Mouse (Mus musculus) heart, embryonic 16.5 days (tissue): ENCODE results near the gene Prkd2. TPM values are rescaled to one million over a fixed set of nuclear protein-coding genes. Genes with fewer than 3 reads are reported as not detected.
A peak's percentile ranks its signal among the peaks of the same experiment; 100 is the strongest.

Source experiments
- ATAC-seq: fragments of 200-750 bp; cut with Nextera tagmentation; replicated peaks from 2 replicates; pipeline ENCODE4 v1.8.0; 2017; ENCODE audit warnings: moderate number of reproducible peaks; ENCODE audit not compliant: insufficient read depth, low FRiP score; ENCODE audit errors: extremely low read depth
- H3K27ac ChIP-seq: fragments of 300-500 bp; sonication (generic); 2 replicates; pipeline ENCODE4 v1.5.1; 2014; ENCODE audit warnings: mild to moderate bottlenecking, low read length, control low read depth, moderate library complexity
- H3K27me3 ChIP-seq: fragments of 300-500 bp; sonication (generic); 2 replicates; pipeline ENCODE4 v1.6.1; 2014; ENCODE audit warnings: low read length, mixed read lengths; ENCODE audit not compliant: control insufficient read depth, insufficient read depth
- H3K36me3 ChIP-seq: fragments of 300-500 bp; sonication (generic); 2 replicates; pipeline ENCODE4 v1.6.1; 2014; ENCODE audit not compliant: control insufficient read depth, insufficient read depth
- H3K4me1 ChIP-seq: fragments of 300-500 bp; sonication (generic); 2 replicates; pipeline ENCODE4 v1.6.1; 2014; ENCODE audit warnings: low read length, mixed read lengths; ENCODE audit not compliant: control insufficient read depth, insufficient read depth
- H3K4me2 ChIP-seq: fragments of 300-500 bp; sonication (generic); 2 replicates; pipeline ENCODE4 v1.6.1; 2014; ENCODE audit warnings: low read depth, mild to moderate bottlenecking, control low read depth, low read length
- H3K4me3 ChIP-seq: fragments of 300-500 bp; sonication (generic); 2 replicates; pipeline ENCODE4 v1.5.1; 2014; ENCODE audit warnings: mild to moderate bottlenecking, control low read depth, low read length
- H3K9ac ChIP-seq: fragments of 300-500 bp; sonication (generic); 2 replicates; pipeline ENCODE4 v1.6.1; 2014; ENCODE audit warnings: low read length, control low read depth
- H3K9me3 ChIP-seq: fragments of 300-500 bp; sonication (generic); replicated peaks from 2 replicates; pipeline ENCODE4 v1.6.1; 2016; ENCODE audit warnings: low read length; ENCODE audit not compliant: control insufficient read depth
- WGBS: fragments of 180-500 bp; shearing (Covaris S2); extraction: QIAGEN DNeasy Blood & Tissue Kit; methylation state at CpG from one replicate; pipeline ENCODE4 v1.1.7; 2014; 5-methylcytosine and 5-hydroxymethylcytosine counted together
- polyA plus RNA-seq: library from polyadenylated mRNA; unstranded; fragments of >200 nt; fragmentation: Nextera tagmentation; extraction: Ambion mirVana; gene quantifications from 2 replicates; pipeline ENCODE4 v1.2.1, GENCODE M21; 2015

The Prkd2 gene
- polyA plus RNA-seq, 1 experiment from 2014 or later = 15.4 TPM

- H3K4me1 ChIP-seq = peaks cover 9% of the 10 kb centered on the region
- no peaks in the 10 kb centered on the region for H3K27me3 ChIP-seq
- no peak overlapping the region for H3K4me3 ChIP-seq
- H3K27ac ChIP-seq = no peak overlapping the region
- 88% methylated on average over 6 of the region's 6 CpGs for WGBS
- no peak overlapping the region for H3K4me2 ChIP-seq
- no peaks in the 10 kb centered on the region for H3K9me3 ChIP-seq
- peaks cover 43% of the 10 kb centered on the region for H3K36me3 ChIP-seq
- no peak overlapping the region for H3K9ac ChIP-seq
- ATAC-seq = no peak
These were observed 3.8 kb upstream of the Prkd2 start for GRCm38 (mm10) chr7:16838804-16839426.

GRCm38 (mm10) chr7:16839427-16840108 is 3.1 kb upstream of the Prkd2 start:
- H3K4me2 ChIP-seq = no peak overlapping the region
- H3K9ac ChIP-seq = no peak overlapping the region
- H3K27ac ChIP-seq = no peak overlapping the region
- H3K4me1 ChIP-seq = peaks cover 15% of the 10 kb centered on the region
- H3K9me3 ChIP-seq = no peaks in the 10 kb centered on the region
- no peak for ATAC-seq
- 95% methylated on average over 12 of the region's 12 CpGs for WGBS
- H3K4me3 ChIP-seq = no peak overlapping the region
- H3K36me3 ChIP-seq = peaks cover 37% of the 10 kb centered on the region
- no peaks in the 10 kb centered on the region for H3K27me3 ChIP-seq

GRCm38 (mm10) chr7:16840109-16840491 is 2.6 kb upstream of the Prkd2 start:
- 76% methylated on average over 2 of the region's 2 CpGs for WGBS
- no peaks in the 10 kb centered on the region for H3K9me3 ChIP-seq
- no peak overlapping the region for H3K9ac ChIP-seq
- H3K27ac ChIP-seq = no peak overlapping the region
- peaks cover 18% of the 10 kb centered on the region for H3K4me1 ChIP-seq
- no peak for ATAC-seq
- H3K4me2 ChIP-seq = no peak overlapping the region
- peaks cover 31% of the 10 kb centered on the region for H3K36me3 ChIP-seq
- no peak overlapping the region for H3K4me3 ChIP-seq
- no peaks in the 10 kb centered on the region for H3K27me3 ChIP-seq

GRCm38 (mm10) chr7:16841078-16841477 is 1.6 kb upstream of the Prkd2 start:
- H3K9ac ChIP-seq = no peak overlapping the region; the same call in 1 of the 2 replicates
- no peaks in the 10 kb centered on the region for H3K9me3 ChIP-seq
- H3K36me3 ChIP-seq = peaks cover 31% of the 10 kb centered on the region
- ATAC-seq = no peak
- no peak overlapping the region for H3K4me2 ChIP-seq
- peak overlapping the region; percentile 92 for H3K27ac ChIP-seq
- 76% methylated on average over 4 of the region's 4 CpGs for WGBS
- H3K4me1 ChIP-seq = peaks cover 22% of the 10 kb centered on the region
- no peak overlapping the region for H3K4me3 ChIP-seq
- H3K27me3 ChIP-seq = no peaks in the 10 kb centered on the region

GRCm38 (mm10) chr7:16841561-16842560 is 841 bp upstream of the Prkd2 start:
- H3K27ac ChIP-seq = peak overlapping the region; percentile 92
- whole genome bisulfite sequencing = 37% methylated on average over 11 of the region's 11 CpGs

GRCm38 (mm10) chr7:16843441-16844171 is 904 bp downstream of the Prkd2 start:
- WGBS = 2% methylated on average over 33 of the region's 33 CpGs
- Histone ChIP-seq H3K4me1 (peaks cover 22% of the 10 kb centered on the region), H3K4me2 (peak overlapping the region; percentile 92), H3K27ac (peak overlapping the region; percentile 92), H3K27me3 (no peaks in the 10 kb centered on the region), H3K36me3 (peaks cover 14% of the 10 kb centered on the region; the same call in 1 of the 2 replicates), H3K4me3 (peak overlapping the region; percentile 65), H3K9ac (peak overlapping the region; percentile 86), H3K9me3 (no peaks in the 10 kb centered on the region)
- no peak for ATAC-seq

More at GRCm38 (mm10) chr7:16841561-16842560, 841 bp upstream of the Prkd2 start:
- Histone ChIP-seq H3K4me3 (peak overlapping the region; percentile 65), H3K27me3 (no peaks in the 10 kb centered on the region), H3K9me3 (no peaks in the 10 kb centered on the region), H3K4me1 (peaks cover 22% of the 10 kb centered on the region), H3K9ac (peak overlapping the region; percentile 86), H3K4me2 (peak overlapping the region; percentile 92), H3K36me3 (peaks cover 27% of the 10 kb centered on the region)
- peak; percentile 0; the same call in 1 of the 2 replicates for ATAC-seq

- no peaks in the 10 kb centered on the region for H3K27me3 ChIP-seq
- H3K27ac ChIP-seq = peak overlapping the region; percentile 92
- H3K4me3 ChIP-seq = peak overlapping the region; percentile 65
- H3K4me1 ChIP-seq = peaks cover 22% of the 10 kb centered on the region
- peaks cover 16% of the 10 kb centered on the region for H3K36me3 ChIP-seq
- peak overlapping the region; percentile 92 for H3K4me2 ChIP-seq
- H3K9me3 ChIP-seq = no peaks in the 10 kb centered on the region
- ATAC-seq = 0 out of 2 replicates have a peak, but pooled peaks have one; percentile 4
- H3K9ac ChIP-seq = peak overlapping the region; percentile 86
- WGBS = 43% methylated on average over 3 of the region's 3 CpGs
These were observed 2.0 kb downstream of the Prkd2 start for GRCm38 (mm10) chr7:16844696-16845071.

- no peaks in the 10 kb centered on the region for H3K9me3 ChIP-seq
- WGBS = 33% methylated on average over 14 of the region's 14 CpGs
- H3K27ac ChIP-seq = peak overlapping the region; percentile 92
- H3K4me3 ChIP-seq = peak overlapping the region; percentile 65
- peak overlapping the region; percentile 92 for H3K4me2 ChIP-seq
- peak; percentile 8; the same call in 1 of the 2 replicates for ATAC-seq
- peaks cover 22% of the 10 kb centered on the region for H3K4me1 ChIP-seq
- peaks cover 16% of the 10 kb centered on the region for H3K36me3 ChIP-seq
- peak overlapping the region; percentile 86 for H3K9ac ChIP-seq
- no peaks in the 10 kb centered on the region for H3K27me3 ChIP-seq
These were observed 2.5 kb downstream of the Prkd2 start for GRCm38 (mm10) chr7:16845072-16845819.
